Mouse (Mus musculus): ENCODE measurements at regions not wholly inside any gene's neighbourhood (a gene's known extent, or its start where the extent isn't known, plus 50 kb on each side); places are given as distances from the start of the nearest gene placed in this dataset.

DNA sequence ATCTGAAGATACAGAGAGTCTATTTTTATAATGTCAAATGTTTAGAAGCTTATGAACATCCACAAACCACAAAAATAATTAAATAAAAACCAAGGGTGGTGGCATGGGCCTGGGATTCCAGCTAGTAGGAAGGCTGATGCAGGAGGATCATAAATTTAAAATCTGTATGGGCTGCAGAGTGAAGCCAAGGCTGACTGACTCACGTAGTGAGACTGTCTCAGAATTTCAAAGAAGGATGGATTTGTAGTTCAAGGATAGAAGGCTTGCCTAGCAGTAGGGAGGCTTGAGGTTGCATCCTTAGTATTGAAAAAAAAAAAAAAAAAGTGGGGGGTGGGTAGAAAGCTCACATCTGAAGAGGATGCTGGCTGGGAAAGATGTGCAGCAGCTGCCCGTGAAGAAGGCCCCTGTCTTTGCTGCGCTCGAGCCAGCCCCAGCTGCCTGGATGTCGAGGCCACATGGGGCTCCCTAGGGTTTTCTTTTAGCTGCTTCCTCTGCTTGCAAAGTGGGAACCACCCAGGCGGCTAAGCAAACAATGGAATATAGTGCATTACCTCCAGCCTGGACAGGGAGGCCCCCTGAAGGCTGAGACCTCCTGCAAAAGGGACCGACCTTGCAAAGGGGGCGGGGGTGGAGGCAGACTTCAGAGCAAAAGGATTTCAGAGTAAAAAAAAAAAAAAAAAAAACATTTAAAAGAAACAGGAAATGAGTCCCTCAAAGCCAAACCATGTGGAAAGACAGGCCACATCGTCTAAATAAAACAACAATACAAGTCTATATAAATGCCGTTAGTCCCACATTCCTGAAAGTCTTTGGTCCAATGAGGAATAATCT lies 101.3 kb downstream of the Tmco5 start:
- DNase-seq (ENCODE audit: low read depth, low spot score) = peak; percentile 70

- DNase-seq (ENCODE audit: low read depth, low spot score) = no peak
These were observed 102.2 kb downstream of the Tmco5 start for GRCm38 (mm10) chr2:116980692-116981091.

DNA sequence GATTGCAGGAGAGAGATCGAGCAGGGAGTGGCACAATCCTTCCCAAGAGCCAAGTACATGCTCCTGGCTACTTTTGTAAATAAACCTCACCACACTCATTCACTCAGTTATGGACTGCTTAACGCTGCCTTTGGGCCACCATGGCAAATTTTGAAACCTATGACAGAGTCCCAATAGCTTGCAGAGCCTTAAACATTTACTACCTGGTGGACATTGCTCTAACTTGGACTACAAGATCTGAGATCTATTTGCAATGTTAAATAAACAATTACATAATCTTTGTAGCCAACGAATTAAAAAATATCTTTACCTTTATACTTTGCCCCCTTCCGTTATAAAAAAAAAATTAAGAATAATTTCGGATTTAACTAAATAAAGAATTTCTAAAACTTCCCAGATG lies 104.9 kb downstream of the Tmco5 start:
- no peak for DNase-seq (ENCODE audit: low read depth, low spot score)

DNA sequence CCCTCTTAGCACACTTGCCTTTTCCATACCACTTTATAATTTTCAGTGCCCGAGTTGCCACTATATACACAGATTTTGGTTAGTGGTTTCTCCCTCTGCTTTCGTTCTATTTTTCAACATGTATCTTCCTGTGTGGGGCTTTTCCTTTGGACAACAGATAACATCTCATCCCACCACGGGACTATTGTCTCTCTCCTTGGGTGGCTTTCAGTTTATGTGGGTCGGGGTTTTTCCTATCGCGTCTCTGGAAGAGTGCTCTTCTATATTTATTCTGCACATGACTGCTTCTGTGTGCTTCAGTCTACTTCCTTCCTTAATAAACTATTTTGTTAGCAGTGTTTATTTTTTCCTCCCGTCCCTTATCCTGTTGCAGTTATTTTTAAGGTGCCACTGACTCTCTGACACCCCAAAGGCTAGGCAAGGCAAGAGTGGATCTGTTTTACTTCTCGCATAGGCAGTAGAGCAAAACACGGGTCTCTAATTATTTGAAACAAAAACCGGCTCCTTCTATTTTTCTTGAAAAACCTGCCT lies 105.4 kb downstream of the Tmco5 start:
- no peak for DNase-seq (ENCODE audit: low read depth, low spot score)

DNA sequence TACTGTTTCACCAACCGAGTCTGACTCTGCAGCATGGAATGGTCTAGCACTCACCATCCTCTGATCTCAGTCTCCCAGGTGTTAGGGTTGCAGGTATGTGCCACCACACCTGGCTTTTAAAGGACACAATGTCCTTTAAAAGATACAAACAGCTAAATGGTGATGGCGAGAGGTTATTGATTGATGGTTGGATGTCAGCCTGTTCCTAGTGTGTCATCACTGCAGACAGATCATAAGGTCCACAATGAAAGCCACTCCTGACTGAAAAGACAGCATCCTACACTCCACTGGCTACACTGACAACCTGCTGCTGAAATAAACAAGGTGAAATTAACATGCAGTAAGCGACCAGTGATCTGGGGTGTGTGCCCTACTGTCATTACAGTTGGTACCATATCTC lies 106.1 kb downstream of the Tmco5 start:
- no peak for DNase-seq (ENCODE audit: low read depth, low spot score)

GRCm38 (mm10) chr2:116985549-116985948 lies 107.1 kb downstream of the Tmco5 start:
- DNase-seq (ENCODE audit: low read depth, low spot score) = no peak

- DNase-seq (ENCODE audit: low read depth, low spot score) = no peak
These were observed 110.6 kb downstream of the Tmco5 start for GRCm38 (mm10) chr2:116988953-116989674.

DNA sequence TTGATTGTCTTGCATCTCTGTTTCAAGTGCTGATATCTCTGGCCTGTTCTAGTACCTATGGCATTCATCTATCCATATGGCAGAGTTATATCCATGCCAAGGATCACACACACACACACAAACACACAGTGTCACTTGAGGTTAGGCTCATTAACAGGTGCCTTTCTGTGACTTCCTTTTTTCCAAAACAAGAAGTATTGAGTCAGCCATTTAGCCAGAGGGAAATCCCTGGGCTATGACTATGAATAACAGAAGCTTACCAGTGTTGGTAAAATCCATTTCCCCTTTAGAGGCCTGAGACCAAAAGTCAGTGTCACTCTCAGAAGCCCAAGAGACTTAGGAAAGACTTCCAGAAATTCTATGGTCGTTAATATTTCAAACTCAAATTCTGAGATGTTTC lies 111.6 kb downstream of the Tmco5 start:
- DNase-seq (ENCODE audit: low read depth, low spot score) = no peak

GRCm38 (mm10) chr2:116991561-116992042 lies 113.1 kb downstream of the Tmco5 start:
- no peak for DNase-seq (ENCODE audit: low read depth, low spot score)

GRCm38 (mm10) chr2:116993724-116994123 lies 115.2 kb downstream of the Tmco5 start:
- DNase-seq (ENCODE audit: low read depth, low spot score) = no peak

DNA sequence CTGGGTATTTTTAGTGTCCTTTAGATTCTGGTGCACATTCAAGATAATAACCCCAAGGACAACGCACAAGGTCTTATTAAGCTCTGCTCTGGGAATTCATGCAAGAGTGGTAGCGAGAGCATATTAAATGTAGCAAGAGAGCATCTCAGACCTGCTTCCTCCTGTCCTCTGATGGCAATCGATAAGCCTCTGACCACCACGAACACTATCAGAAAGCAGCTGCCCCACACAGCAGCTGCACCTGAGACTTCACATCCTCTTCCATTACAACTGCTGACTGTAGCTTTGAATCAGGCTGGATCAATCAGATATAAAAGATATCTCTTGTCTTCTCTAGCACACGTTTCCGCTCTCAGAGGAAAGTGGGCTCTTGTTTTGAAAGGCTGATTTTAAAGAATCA lies 117.8 kb downstream of the Tmco5 start:
- no peak for DNase-seq (ENCODE audit: low read depth, low spot score)

GRCm38 (mm10) chr2:116998822-116999221 lies 120.3 kb downstream of the Tmco5 start:
- no peak for DNase-seq (ENCODE audit: low read depth, low spot score)

- no peak for DNase-seq (ENCODE audit: low read depth, low spot score)
These were observed 121.1 kb downstream of the Tmco5 start for GRCm38 (mm10) chr2:116999592-116999991.

GRCm38 (mm10) chr2:117003976-117004375 lies 117.2 kb upstream of the Spred1 start:
- DNase-seq (ENCODE audit: low read depth, low spot score) = no peak

GRCm38 (mm10) chr2:117006846-117007245 lies 114.3 kb upstream of the Spred1 start:
- no peak for DNase-seq (ENCODE audit: low read depth, low spot score)

DNA sequence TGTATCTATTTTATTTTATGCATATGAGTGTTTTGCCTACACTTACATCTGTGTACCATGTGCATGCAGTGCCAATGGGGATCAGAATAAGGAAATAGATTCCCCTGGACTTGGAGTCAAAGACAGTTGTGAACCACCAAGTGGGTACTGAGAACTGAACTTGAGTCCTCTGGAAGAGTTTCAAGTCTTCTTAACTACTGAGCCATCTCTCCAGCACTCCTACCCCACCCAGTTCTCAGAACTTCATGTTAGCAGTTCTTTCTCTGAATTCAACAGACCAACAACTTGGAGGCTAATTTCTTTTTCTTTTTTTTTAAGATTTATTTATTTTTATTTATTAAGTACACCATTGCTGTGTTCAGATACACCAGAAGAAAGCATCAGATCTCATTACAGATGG lies 112.3 kb upstream of the Spred1 start:
- no peak for DNase-seq (ENCODE audit: low read depth, low spot score)

GRCm38 (mm10) chr2:117010001-117010400 lies 111.2 kb upstream of the Spred1 start:
- no peak for DNase-seq (ENCODE audit: low read depth, low spot score)

DNA sequence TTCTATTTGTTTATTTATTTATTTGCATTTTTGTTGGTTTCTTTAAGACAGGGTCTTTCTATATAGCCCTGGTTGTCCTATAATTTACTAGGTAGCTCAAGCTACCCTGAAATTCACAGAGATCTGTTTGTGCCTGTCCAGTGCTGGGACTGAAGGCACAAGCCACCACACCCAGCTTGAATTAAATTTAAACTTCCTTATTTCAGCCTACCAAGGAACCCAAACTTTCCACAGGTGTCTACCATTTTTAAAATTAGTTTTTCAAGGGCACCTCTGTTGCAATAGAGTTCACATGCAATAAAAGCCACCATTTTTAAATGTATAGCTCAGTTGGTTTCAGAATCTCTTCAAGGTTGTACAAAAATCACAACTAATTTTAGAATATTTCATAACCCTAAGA lies 110.2 kb upstream of the Spred1 start:
- DNase-seq (ENCODE audit: low read depth, low spot score) = no peak

GRCm38 (mm10) chr2:117017921-117018651 lies 103.1 kb upstream of the Spred1 start:
- DNase-seq (ENCODE audit: low read depth, low spot score) = peak; percentile 88

- peak; percentile 95 for DNase-seq (ENCODE audit: low read depth, low spot score)
These were observed 102.1 kb upstream of the Spred1 start for GRCm38 (mm10) chr2:117018917-117019538.

DNA sequence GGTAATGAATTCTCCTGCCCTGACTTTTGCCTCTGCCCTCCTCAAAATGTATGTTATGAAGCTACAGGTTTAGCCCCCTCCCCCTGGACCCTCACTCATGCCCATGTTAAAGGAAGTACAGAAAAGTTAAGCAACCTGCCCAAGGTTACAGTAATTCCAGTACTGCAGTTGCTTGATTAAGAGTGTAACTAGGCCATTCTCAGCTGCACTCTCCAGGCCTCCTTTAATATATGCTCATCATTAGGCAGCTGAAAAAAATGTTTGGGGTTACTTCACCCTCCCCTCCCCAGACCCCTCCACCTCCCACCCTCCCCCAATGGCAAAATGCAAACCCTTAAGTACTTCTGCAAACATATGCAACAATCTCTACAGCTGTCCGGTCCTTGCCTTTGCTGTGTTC lies 101.6 kb upstream of the Spred1 start:
- DNase-seq (ENCODE audit: low read depth, low spot score) = no peak
